Mouse (Mus musculus) limb, embryonic 13.5 days (tissue): ENCODE results near the gene Fank1. TPM values are rescaled to one million over a fixed set of nuclear protein-coding genes. Genes with fewer than 3 reads are reported as not detected.

Experiments
- ATAC-seq: fragments of 200-750 bp; cut with Nextera tagmentation; 2 replicates; pipeline ENCODE4 v1.8.0; 2017; ENCODE audit warnings: low read depth, moderate number of reproducible peaks, moderate TSS enrichment; ENCODE audit not compliant: low FRiP score
- H3K27ac ChIP-seq: fragments of 300-500 bp; sonication (generic); 2 replicates; pipeline ENCODE4 v1.5.1; 2015; ENCODE audit warnings: inconsistent platforms, mild to moderate bottlenecking, moderate library complexity
- H3K27me3 ChIP-seq: fragments of 300-500 bp; sonication (generic); 2 replicates; pipeline ENCODE4 v1.6.1; 2015; ENCODE audit warnings: mild to moderate bottlenecking, inconsistent platforms
- H3K36me3 ChIP-seq: fragments of 300-500 bp; sonication (generic); 2 replicates; pipeline ENCODE4 v1.6.1; 2015; ENCODE audit warnings: inconsistent platforms, mild to moderate bottlenecking, moderate library complexity
- H3K4me1 ChIP-seq: fragments of 300-500 bp; sonication (generic); 2 replicates; pipeline ENCODE4 v1.6.1; 2015; ENCODE audit warnings: inconsistent platforms
- H3K4me2 ChIP-seq: fragments of 300-500 bp; sonication (generic); replicated peaks from 2 replicates; pipeline ENCODE4 v1.6.1; 2015; ENCODE audit warnings: inconsistent platforms, mild to moderate bottlenecking, moderate library complexity
- H3K4me3 ChIP-seq: fragments of 300-500 bp; sonication (generic); 2 replicates; pipeline ENCODE4 v1.5.1; 2015; ENCODE audit warnings: moderate library complexity, mild to moderate bottlenecking, inconsistent platforms
- H3K9ac ChIP-seq: fragments of 300-500 bp; sonication (generic); 2 replicates; pipeline ENCODE4 v1.6.1; 2015; ENCODE audit warnings: mild to moderate bottlenecking, inconsistent platforms
- H3K9me3 ChIP-seq: fragments of 300-500 bp; sonication (generic); 2 replicates; pipeline ENCODE4 v1.6.1; 2016; ENCODE audit warnings: inconsistent platforms
- WGBS: fragments of 180-500 bp; shearing (Covaris S2); methylation state at CpG from one replicate; pipeline ENCODE4 v1.1.7; 2015; 5-methylcytosine and 5-hydroxymethylcytosine counted together
- polyA plus RNA-seq: library from polyadenylated mRNA; unstranded; fragments of >200 nt; fragmentation: Nextera tagmentation; extraction: Ambion mirVana; gene quantifications from 2 replicates; pipeline ENCODE4 v1.2.1, GENCODE M21; 2015

Gene Fank1
- polyA plus RNA-seq, 1 experiment from 2014 or later = 0.17 TPM

GRCm38 (mm10) chr7:133920724-133921123 is 144.1 kb downstream of the Fank1 start:
- no peaks in the 10 kb centered on the region for H3K27me3 ChIP-seq
- no peaks in the 10 kb centered on the region for H3K36me3 ChIP-seq
- no peak overlapping the region for H3K4me2 ChIP-seq
- H3K27ac ChIP-seq = no peak overlapping the region
- no peak overlapping the region for H3K9ac ChIP-seq
- ATAC-seq = no peak
- WGBS = 84% methylated on average over 7 of the region's 7 CpGs
- H3K4me1 ChIP-seq = no peaks in the 10 kb centered on the region
- no peaks in the 10 kb centered on the region for H3K9me3 ChIP-seq
- H3K4me3 ChIP-seq = no peak overlapping the region

GRCm38 (mm10) chr7:133921291-133921690 is 144.6 kb downstream of the Fank1 start:
- Histone ChIP-seq H3K27ac (no peak overlapping the region), H3K9ac (no peak overlapping the region), H3K4me1 (no peaks in the 10 kb centered on the region), H3K4me3 (no peak overlapping the region), H3K9me3 (no peaks in the 10 kb centered on the region), H3K36me3 (no peaks in the 10 kb centered on the region), H3K27me3 (no peaks in the 10 kb centered on the region), H3K4me2 (no peak overlapping the region)
- no peak for ATAC-seq
- whole genome bisulfite sequencing = 95% methylated on average over 4 of the region's 4 CpGs

GRCm38 (mm10) chr7:133923994-133924393 is 147.3 kb downstream of the Fank1 start:
- H3K9ac ChIP-seq = no peak overlapping the region
- H3K4me3 ChIP-seq = no peak overlapping the region
- WGBS = 44% methylated on average over 6 of the region's 6 CpGs
- H3K36me3 ChIP-seq = no peaks in the 10 kb centered on the region
- no peak for ATAC-seq
- no peaks in the 10 kb centered on the region for H3K9me3 ChIP-seq
- H3K27ac ChIP-seq = no peak overlapping the region
- no peaks in the 10 kb centered on the region for H3K27me3 ChIP-seq
- no peak overlapping the region for H3K4me2 ChIP-seq
- H3K4me1 ChIP-seq = peaks cover 3% of the 10 kb centered on the region; the same call in 1 of the 2 replicates

GRCm38 (mm10) chr7:133925771-133926170 is 149.1 kb downstream of the Fank1 start:
- Histone ChIP-seq H3K4me3 (no peak overlapping the region), H3K9ac (no peak overlapping the region), H3K27me3 (no peaks in the 10 kb centered on the region), H3K36me3 (no peaks in the 10 kb centered on the region), H3K9me3 (no peaks in the 10 kb centered on the region), H3K4me2 (no peak overlapping the region), H3K27ac (no peak overlapping the region), H3K4me1 (peaks cover 3% of the 10 kb centered on the region; the same call in 1 of the 2 replicates)
- no peak for ATAC-seq
- WGBS = 76% methylated on average over 2 of the region's 2 CpGs

- ATAC-seq = no peak
Observed at GRCm38 (mm10) chr7:133928981-133929380, 152.3 kb downstream of the Fank1 start.

More at GRCm38 (mm10) chr7:133928981-133929380, 152.3 kb downstream of the Fank1 start:
- Histone ChIP-seq H3K27me3 (no peaks in the 10 kb centered on the region), H3K36me3 (no peaks in the 10 kb centered on the region), H3K4me1 (peaks cover 16% of the 10 kb centered on the region), H3K9me3 (no peaks in the 10 kb centered on the region), H3K4me3 (no peak overlapping the region), H3K27ac (no peak overlapping the region), H3K4me2 (no peak overlapping the region), H3K9ac (no peak overlapping the region)
- WGBS = 78% methylated on average over 3 of the region's 3 CpGs

Other genes with a start within 250 kb of the Fank1 start
- not detected in 2 replicates for gene Tex36, start 174.7 kb upstream of the Fank1 start, polyA plus RNA-seq
- 21.6 TPM in 2 replicates for gene Edrf1, start 139.3 kb upstream of the Fank1 start, polyA plus RNA-seq
- gene Mmp21, start 96.8 kb upstream of the Fank1 start, polyA plus RNA-seq = not detected in 2 replicates
- 206 and 207 TPM in 2 replicates for gene Bccip, start 67.5 kb upstream of the Fank1 start, polyA plus RNA-seq
- gene Uros, start 66.8 kb upstream of the Fank1 start, polyA plus RNA-seq = 32.5 and 36.5 TPM in 2 replicates
- 17.9 and 18.6 TPM in 2 replicates for gene Dhx32, start 5.9 kb downstream of the Fank1 start, polyA plus RNA-seq